In genomic region chr2:151494035-151494803, GRCm38 (mm10) we compare ENCODE assay signal across 8 mouse cellular contexts. TPM values are rescaled to one million over a fixed set of nuclear protein-coding genes. Genes with fewer than 3 reads are reported as not detected.
DNase-seq lines count a peak whose midpoint lies in the region; ATAC-seq and TF ChIP-seq lines count a peak whose summit lies in the region.

Gene Nsfl1c (plus strand): TSS chr2:151494182.

- peak; percentile 98 for TF ChIP-seq CTCF in gastrocnemius, adult 2 months (IDR thresholded peaks at IDR 0.05)
- TF ChIP-seq CTCF in hindbrain, postnatal 0 days (IDR thresholded peaks at IDR 0.05; ENCODE audit: low read depth): peak; percentile 99
- TF ChIP-seq CTCF in left cerebral cortex, adult 2 months (IDR thresholded peaks at IDR 0.05): peak; percentile 89

- peak; percentile 100 for ATAC-seq in common myeloid progenitor, adult 5-6 weeks (replicated peaks; ENCODE audit: low read depth, poor library complexity, severe bottlenecking)
- ATAC-seq in hindbrain, postnatal 0 days: peak; percentile 100
- ATAC-seq in megakaryocyte, adult 5-6 weeks (ENCODE audit: poor library complexity, severe bottlenecking): peak; percentile 99

- under 1% methylated on average over 70 of the region's 73 CpGs for WGBS in hindbrain, postnatal 0 days

- DNase-seq in ZHBTc4 (ENCODE audit: low read depth, low spot score): peak; percentile 98
- DNase-seq in gastrocnemius, adult 2 months: peak; percentile 97
- peak; percentile 98 for DNase-seq in hindbrain, postnatal 0 days (ENCODE audit: low spot score)
- DNase-seq in left cerebral cortex, adult 2 months (ENCODE audit: extremely low spot score in 1 of 2, low spot score in 2 of 2): peak; percentile 93 to 97
- DNase-seq in right cerebral cortex, adult 2 months (ENCODE audit: low spot score in 2 of 2): peak; percentile 97
- peak; percentile 96 for DNase-seq in urinary bladder, postnatal 14 days (ENCODE audit: low spot score)

- H3K4me1 ChIP-seq in hindbrain, postnatal 0 days (ENCODE audit: insufficient read depth, low read length): no peaks in the 10 kb centered on the region; the same call in 1 of the 2 replicates

- H3K9me3 ChIP-seq in hindbrain, postnatal 0 days (ENCODE audit: low read length): no peaks in the 10 kb centered on the region

- peak within 1 kb of the TSS; percentile 95 for H3K4me3 ChIP-seq in gastrocnemius, adult 2 months
- H3K4me3 ChIP-seq in hindbrain, postnatal 0 days (ENCODE audit: low read length): peak within 1 kb of the TSS; percentile 96
- peak within 1 kb of the TSS; percentile 97 for H3K4me3 ChIP-seq in left cerebral cortex, adult 2 months

- no peaks in the 10 kb centered on the region for H3K27me3 ChIP-seq in hindbrain, postnatal 0 days (ENCODE audit: insufficient read depth, low read length)

- intact Hi-C loops in gastrocnemius, adult 2 months (cut with DNase I): loop anchor here (1.0 to 10.0 kb wide), 6 partner anchors 49 to 889 kb away; partner anchors contain the start of genes Apmap and Fkbp1a
- intact Hi-C loops in left cerebral cortex, adult 2 months (cut with DNase I): loop anchor here (1.0 to 10.0 kb wide), 4 partner anchors 48 to 371 kb away; partner anchors contain the start of gene Fkbp1a

- H3K9ac ChIP-seq in hindbrain, postnatal 0 days (replicated peaks; ENCODE audit: low read length): peak within 1 kb of the TSS; percentile 86

- peak within 1 kb of the TSS; percentile 93 for H3K27ac ChIP-seq in gastrocnemius, adult 2 months
- peak within 1 kb of the TSS; percentile 80 for H3K27ac ChIP-seq in hindbrain, postnatal 0 days
- H3K27ac ChIP-seq in left cerebral cortex, adult 2 months: peak within 1 kb of the TSS; percentile 85

- peak within 1 kb of the TSS; percentile 74 for H3K4me2 ChIP-seq in hindbrain, postnatal 0 days (ENCODE audit: low read depth, low read length)

- H3K36me3 ChIP-seq in hindbrain, postnatal 0 days (ENCODE audit: insufficient read depth, low read length): no peaks in the 10 kb centered on the region; the same call in 1 of the 2 replicates

RNA-seq across cellular contexts. Expression of gene Nsfl1c, which starts in this region (rescaled TPM):
- total RNA-seq in common myeloid progenitor, adult 5-6 weeks (2017): 111 and 129 TPM in 2 replicates
- total RNA-seq in gastrocnemius, adult 2 months (2021): 10 to 100 TPM; 83.1 to 84.4 TPM
- 87.3 and 115 TPM in 2 replicates for total RNA-seq in hindbrain, postnatal 0 days (2014; rRNA removed)
- 233 and 237 TPM in 2 replicates for polyA plus RNA-seq in hindbrain, postnatal 0 days (2015; fragmentation: Nextera tagmentation; extraction: Ambion mirVana)
- total RNA-seq in left cerebral cortex, adult 2 months (2021): 100 to 1,000 TPM; 149 to 160 TPM
- 25.0 and 26.9 TPM in 2 replicates for total RNA-seq in megakaryocyte, adult 5-6 weeks (2015)
- 61.6 and 70.7 TPM in 2 replicates for total RNA-seq in megakaryocyte, adult 5-6 weeks (2017)

Comparison
In these comparisons a context has a peak if more than half of its experiments do, and no peak if none do; other contexts are left out.
1. Peak in every context shown above with its lines: DNase-seq, ATAC-seq, H3K4me3 ChIP-seq and H3K27ac ChIP-seq.